Mouse (Mus musculus): ENCODE measurements around the gene Stx5a. TPM values are rescaled to one million over a fixed set of nuclear protein-coding genes. Genes with fewer than 3 reads are reported as not detected.

Stx5a gene
- total RNA-seq, 2 experiments from 2014 or later: 73.8 to 75.8 TPM

GRCm38 (mm10) chr19:8798947-8799315 is 57.7 kb downstream of the Stx5a start:
- DNase-seq: no peak

DNA sequence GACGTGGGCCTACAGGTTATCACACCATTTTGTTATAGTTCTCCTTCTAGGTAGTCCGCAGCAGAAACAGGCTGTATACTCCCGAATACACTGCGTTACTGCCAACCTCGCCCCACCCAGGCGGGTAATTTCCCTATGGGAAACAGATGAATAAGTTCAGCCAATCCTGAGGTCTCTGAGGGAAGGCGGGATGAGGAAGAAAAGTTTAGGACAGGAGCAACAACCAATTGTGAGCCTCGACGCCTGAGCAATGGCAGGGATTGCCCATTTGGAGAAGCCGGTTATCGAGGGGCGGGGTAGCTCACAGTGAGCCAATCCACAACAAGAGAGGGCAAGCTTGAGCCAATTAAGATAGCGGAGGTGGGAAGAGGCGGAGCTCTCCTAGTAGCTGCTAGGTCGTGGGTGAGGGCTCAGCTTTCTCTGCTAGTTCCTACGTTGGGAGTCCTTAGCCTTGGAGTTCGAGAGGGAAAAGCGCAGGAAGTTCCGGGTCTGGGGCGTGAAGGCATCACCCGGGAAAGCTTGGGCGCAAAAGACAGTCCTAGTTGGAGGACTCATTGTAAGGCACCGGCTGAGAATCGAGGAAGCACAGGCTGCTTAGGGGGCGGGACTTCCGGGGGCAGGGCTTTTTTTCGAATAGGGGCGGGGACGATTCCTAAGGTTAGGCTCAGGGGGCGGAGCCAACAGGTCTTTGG is 61.1 kb downstream of the Stx5a start, which contains the start of gene Zbtb3:
TSS of gene Zbtb3 (plus strand) at position 426 of the 692 bp plus-strand sequence.
- DNase-seq: peak; percentile 93

DNA sequence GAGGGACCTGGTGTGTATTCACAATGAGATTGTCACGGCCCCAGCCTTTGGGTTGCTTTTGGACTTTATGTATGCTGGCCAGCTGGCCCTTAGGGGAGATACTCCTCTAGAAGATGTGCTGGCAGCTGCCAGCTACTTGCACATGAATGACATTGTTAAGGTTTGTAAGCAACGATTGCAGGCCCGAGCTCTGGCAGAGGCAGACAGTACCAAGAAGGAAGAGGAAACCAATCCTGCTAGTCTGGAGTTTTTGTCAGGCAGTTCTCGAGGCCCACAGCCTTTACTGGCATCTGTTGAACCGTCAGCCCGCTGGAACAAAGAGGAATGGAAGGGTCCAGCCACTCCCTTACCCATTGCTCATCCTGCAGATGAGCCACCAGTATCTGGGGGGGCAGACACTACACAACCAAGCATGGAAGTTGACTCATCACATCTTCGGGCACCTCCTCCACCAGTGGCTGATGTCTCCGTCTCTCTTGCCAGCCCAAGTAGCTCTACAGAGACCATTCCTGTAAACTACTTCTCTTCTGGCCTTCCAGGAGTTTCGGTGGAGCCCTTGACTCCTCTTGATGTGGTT is 62.1 kb downstream of the Stx5a start:
- no peak for DNase-seq

DNA sequence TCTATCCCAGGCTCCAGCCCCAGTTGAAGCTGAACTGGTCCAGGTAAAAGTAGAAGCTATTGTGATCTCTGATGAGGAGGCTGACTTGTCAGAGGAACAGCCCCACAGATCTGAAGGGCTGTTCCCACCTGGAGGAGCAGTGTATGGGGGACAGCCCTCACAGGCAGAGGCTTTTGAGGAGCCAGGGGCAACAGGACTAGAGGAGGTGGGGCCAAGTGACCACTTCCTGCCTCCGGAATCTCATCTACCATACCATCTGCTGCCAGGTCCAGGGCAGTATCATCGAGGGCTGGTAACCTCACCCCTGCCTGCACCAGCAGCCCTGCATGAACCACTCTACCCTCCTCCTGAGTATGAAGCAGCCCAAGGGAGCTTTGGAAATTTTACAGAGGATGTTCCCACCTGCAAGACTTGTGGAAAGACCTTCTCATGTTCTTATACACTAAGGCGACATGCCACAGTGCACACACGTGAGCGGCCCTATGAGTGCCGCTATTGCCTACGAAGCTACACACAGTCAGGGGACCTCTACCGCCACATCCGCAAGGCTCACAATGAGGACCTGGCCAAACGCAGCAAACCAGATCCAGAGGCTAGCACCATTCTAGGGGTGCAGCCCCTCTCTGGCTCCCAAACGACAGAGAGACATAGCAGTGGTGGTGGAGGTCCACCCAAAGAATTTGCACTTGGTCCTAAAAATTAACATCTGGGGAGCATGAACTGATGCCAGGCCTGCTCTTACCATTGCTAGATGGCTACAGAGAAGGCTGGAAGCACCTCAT is 62.9 kb downstream of the Stx5a start:
- no peak for DNase-seq

Small RNA genes lying within 50 kb of the gene (microRNA-seq; reads per million reads assigned to microRNA genes)
- gene Mir6992: not detected

Other genes starting within 250 kb of the Stx5a start
- gene Slc22a8, start 150.2 kb upstream of the Stx5a start, total RNA-seq (2021): 1 to 10 TPM in 1 of 2 experiments, under 1 TPM in 1; 0.58 to 1.4 TPM
- not detected for gene Slc22a6, start 123.4 kb upstream of the Stx5a start, total RNA-seq (2021)
- 1 to 10 TPM; 2.1 to 2.5 TPM for gene Chrm1, start 77.6 kb upstream of the Stx5a start, total RNA-seq (2021)
- gene Slc3a2, start 18.0 kb upstream of the Stx5a start, total RNA-seq (2021): 100 to 1,000 TPM in 1 of 2 experiments, 10 to 100 TPM in 1; 97.4 to 178 TPM
- 10 to 100 TPM; 51.1 to 58.8 TPM for gene Wdr74, start 5.6 kb upstream of the Stx5a start, total RNA-seq (2021)
- 1 to 10 TPM; 1.3 to 3.1 TPM for gene 1700092M07Rik, start 695 bp upstream of the Stx5a start, total RNA-seq (2021)
- gene Nxf1, start 15.7 kb downstream of the Stx5a start, total RNA-seq (2021): 100 to 1,000 TPM in 1 of 2 experiments, 10 to 100 TPM in 1; 88.6 to 107 TPM
- 100 to 1,000 TPM; 101 to 127 TPM for gene Tmem223, start 29.6 kb downstream of the Stx5a start, total RNA-seq (2021)
- 10 to 100 TPM; 48.6 to 50.0 TPM for gene Tmem179b, start 33.1 kb downstream of the Stx5a start, total RNA-seq (2021)
- gene Taf6l, start 45.0 kb downstream of the Stx5a start, total RNA-seq (2021): 10 to 100 TPM; 12.4 to 19.5 TPM
- gene Polr2g, start 57.2 kb downstream of the Stx5a start, total RNA-seq (2021): 10 to 100 TPM; 81.3 to 90.4 TPM
- 1 to 10 TPM; 2.0 to 2.3 TPM for gene Zbtb3, start 61.1 kb downstream of the Stx5a start, total RNA-seq (2021)
- gene Ttc9c, start 77.9 kb downstream of the Stx5a start, total RNA-seq (2021): 10 to 100 TPM; 25.7 to 30.7 TPM
- gene Hnrnpul2, start 78.6 kb downstream of the Stx5a start, total RNA-seq (2021): 10 to 100 TPM; 58.0 to 62.7 TPM
- gene AC129217.1, start 88.4 kb downstream of the Stx5a start, total RNA-seq (2021): not detected
- 100 to 1,000 TPM; 157 to 160 TPM for gene Bscl2, start 96.1 kb downstream of the Stx5a start, total RNA-seq (2021)
- 1 to 10 TPM; 5.8 to 9.8 TPM for gene Gng3, start 97.8 kb downstream of the Stx5a start, total RNA-seq (2021)
- gene Lrrn4cl, start 109.4 kb downstream of the Stx5a start, total RNA-seq (2021): 1 to 10 TPM; 5.5 to 6.1 TPM
- gene Ubxn1, start 130.1 kb downstream of the Stx5a start, total RNA-seq (2021): 100 to 1,000 TPM; 193 to 217 TPM
- 10 to 100 TPM; 69.1 to 79.0 TPM for gene Uqcc3, start 139.5 kb downstream of the Stx5a start, total RNA-seq (2021)
- 10 to 100 TPM in 1 of 2 experiments, 1 to 10 TPM in 1; 7.4 to 10.7 TPM for gene Lbhd1, start 142.3 kb downstream of the Stx5a start, total RNA-seq (2021)
- gene Gm49403, start 142.5 kb downstream of the Stx5a start, total RNA-seq (2021): not detected
- 10 to 100 TPM; 31.5 to 31.9 TPM for gene 1810009A15Rik, start 147.4 kb downstream of the Stx5a start, total RNA-seq (2021)
- not detected for gene Gm49416, start 147.5 kb downstream of the Stx5a start, total RNA-seq (2021)
- 10 to 100 TPM; 23.7 to 25.2 TPM for gene Ints5, start 151.6 kb downstream of the Stx5a start, total RNA-seq (2021)
- 100 to 1,000 TPM; 142 to 150 TPM for gene Ganab, start 156.7 kb downstream of the Stx5a start, total RNA-seq (2021)
- 10 to 100 TPM; 55.1 to 59.3 TPM for gene B3gat3, start 179.0 kb downstream of the Stx5a start, total RNA-seq (2021)
- gene Rom1, start 187.9 kb downstream of the Stx5a start, total RNA-seq (2021): 10 to 100 TPM; 17.4 to 24.0 TPM
- 10 to 100 TPM; 43.6 to 53.3 TPM for gene Eml3, start 188.1 kb downstream of the Stx5a start, total RNA-seq (2021)
- 100 to 1,000 TPM in 1 of 2 experiments, 10 to 100 TPM in 1; 94.8 to 111 TPM for gene Mta2, start 200.5 kb downstream of the Stx5a start, total RNA-seq (2021)
- 10 to 100 TPM; 17.4 to 19.3 TPM for gene Tut1, start 212.4 kb downstream of the Stx5a start, total RNA-seq (2021)
- 100 to 1,000 TPM; 355 to 407 TPM for gene Eef1g, start 225.6 kb downstream of the Stx5a start, total RNA-seq (2021)
- gene Ahnak, start 247.9 kb downstream of the Stx5a start, total RNA-seq (2021): 100 to 1,000 TPM; 146 to 184 TPM